Mouse (Mus musculus) v-Abl transformed pro-B cells (cell line): Measurements from ENCODE around the gene Xpnpep1.

Experiments
- in situ Hi-C, 2 experiments: fragments of 400-800 bp; cut with MboI; formaldehyde crosslinking; loops; one replicate each; pipeline ENCODE4 v1.15.1; 2025; ENCODE audit not compliant: unreplicated experiment in 2 of 2

Xpnpep1 gene

DNA sequence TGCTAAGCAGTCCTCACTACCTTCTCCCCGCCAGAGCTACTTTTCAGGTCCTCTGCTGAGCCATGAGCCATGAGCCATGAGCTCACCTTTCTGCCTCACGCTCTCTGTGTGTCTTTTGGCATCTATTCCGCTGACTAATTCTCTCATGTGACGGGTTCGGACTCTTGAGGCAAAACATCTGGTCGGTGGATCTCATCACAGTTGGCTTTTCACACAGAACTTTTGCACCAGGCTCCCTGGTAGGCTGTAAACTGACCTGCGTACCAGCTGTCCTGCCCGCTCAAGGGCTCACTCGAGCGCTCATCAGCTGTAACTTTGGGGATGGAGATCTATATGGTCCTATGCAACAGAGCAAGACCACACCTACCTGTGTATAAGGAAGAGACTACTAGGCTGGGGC lies 26.9 kb upstream of the Xpnpep1 start:
- in situ Hi-C loops = no loop called here

DNA sequence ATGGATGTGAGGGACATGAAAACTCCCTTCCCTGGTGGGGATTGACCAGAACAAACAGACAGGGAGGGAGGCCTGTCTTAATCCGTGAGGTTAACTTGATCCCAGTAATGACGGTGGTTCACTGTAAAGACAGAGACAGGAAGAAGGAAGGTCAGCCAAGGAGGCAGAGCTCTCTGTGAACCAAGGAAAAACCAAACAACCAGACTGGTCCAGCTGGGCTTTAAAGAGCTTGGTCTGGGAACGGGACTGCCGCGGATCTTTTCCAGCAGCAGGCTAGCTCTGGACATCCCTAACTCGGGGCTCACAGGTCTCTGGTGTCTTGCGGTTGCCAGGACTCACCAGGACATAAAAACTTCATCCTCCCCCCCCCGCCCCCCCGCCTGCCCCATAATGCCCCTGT lies 26.5 kb upstream of the Xpnpep1 start:
- in situ Hi-C loops = no loop called here

DNA sequence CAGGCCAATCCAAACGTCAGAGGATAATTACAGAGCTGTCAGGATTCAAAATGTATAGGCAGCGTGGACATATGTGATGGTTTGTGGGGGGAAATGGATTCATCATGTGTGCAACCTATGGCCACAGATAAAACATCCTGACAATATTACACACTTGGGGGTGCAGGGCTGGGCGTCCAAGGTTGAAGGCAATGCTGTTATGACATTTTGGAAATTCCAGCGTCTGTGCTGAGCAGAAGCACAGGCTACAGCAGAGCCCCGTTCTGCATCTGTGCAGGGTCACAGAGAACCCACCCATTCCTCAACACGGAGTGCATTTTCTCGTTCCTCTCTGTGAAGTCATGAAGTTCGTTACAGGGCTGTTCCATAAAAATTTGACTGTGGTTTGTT lies 25.0 kb upstream of the Xpnpep1 start:
- in situ Hi-C loops = no loop called here

DNA sequence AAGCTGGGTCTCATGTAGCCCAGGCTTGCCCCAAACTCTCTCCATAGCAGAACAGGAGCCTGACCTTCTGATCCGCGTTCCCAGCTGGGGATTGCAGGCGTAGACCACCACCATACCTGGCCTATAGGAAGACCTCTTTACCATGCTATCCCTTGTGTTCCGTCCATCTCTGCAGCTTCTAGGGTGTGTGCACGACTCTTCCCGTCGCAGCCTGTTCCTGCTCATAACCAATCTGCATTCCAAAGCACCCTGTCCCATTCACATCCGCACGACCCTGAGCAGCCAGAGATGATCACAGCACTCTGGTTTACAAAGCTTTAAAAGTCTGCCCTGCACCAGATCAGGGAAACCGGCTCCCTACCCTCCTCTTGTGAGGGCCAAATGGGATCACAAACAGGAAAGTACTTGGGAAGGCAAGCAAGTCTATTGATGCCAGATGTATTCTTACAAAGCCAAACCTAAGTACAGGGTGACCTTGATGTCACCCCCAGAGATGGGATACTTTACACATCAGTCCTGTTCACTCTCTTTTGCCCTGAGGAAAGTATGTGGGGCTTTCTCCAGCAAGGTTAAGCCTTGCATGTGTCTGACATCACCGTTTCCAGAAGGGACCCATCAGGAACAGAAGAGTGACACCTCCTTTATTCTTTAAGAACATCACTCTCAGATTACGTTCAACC lies 24.4 kb upstream of the Xpnpep1 start:
- in situ Hi-C loops = no loop called here

DNA sequence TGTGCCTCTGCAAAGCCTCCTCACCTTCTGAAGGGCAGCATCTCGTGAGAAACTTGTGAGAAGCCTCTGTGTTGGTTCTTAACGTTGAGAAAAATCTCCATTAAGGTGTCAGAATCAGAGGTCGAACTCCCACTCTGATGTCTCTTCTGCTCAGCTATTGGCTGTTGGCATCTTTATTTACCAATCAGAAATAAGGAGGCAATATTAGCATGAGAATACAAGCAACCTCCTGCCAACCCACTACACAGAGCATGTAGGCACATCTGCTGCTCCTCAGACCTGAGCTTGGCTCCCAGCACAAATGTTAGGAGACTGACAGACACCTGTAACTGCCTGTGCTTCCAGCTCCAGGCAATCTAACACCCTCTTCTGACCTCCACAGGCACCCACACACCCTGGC lies 22.0 kb upstream of the Xpnpep1 start:
- in situ Hi-C loops = no loop called here

- in situ Hi-C loops = no loop called here
Measured at GRCm38 (mm10) chr19:53059344-53060111, 19.5 kb upstream of the Xpnpep1 start.

DNA sequence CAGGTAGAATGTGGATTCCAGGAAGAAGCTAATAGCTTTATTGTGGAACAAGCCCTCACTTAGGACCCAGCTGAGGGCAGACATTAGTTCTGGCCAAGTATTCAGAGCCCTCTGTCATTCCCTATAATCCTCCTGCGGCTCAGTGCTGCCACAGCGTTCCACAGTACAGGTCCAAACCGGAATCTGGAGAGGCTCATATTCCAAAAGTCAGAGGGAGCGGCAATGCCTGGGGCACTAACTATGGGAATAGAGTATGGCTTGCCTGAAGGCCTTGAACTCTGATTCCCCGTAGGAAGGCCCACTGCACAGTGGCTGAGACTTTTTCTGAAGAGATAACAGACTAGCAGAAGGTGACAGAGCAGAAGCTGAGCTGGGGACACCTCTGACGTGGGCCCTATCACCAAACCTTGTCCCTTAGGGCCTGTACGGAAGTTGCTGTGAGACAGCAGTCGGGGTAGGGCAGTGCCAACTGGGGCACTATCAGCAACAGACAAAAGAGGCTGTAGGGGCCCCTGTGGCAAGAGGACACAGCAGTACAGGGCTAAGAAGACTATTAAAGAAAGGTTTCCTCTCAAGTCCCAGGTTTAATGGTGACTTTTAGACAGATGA lies 18.8 kb upstream of the Xpnpep1 start:
- in situ Hi-C loops = no loop called here

GRCm38 (mm10) chr19:53057980-53058725 lies 18.1 kb upstream of the Xpnpep1 start:
- in situ Hi-C loops = no loop called here

DNA sequence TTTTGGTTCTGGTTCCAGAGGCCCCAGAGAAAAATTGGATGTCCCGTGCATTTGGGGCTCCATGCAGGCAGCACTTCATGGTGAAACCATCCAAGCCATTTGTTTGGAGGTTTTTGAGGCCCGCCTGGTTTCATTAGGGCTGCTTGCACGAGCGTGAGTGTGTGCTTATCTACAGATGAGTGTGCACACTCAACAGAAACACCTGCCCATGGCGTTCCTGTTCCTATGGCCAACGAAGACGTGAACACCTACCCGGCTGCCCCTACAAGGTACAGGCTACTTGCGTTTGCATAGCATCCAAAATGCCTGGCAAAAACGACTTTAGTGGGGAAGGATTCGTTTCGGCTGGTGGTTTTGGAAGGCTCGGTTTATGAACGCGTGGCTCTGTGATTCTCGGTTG lies 13.3 kb upstream of the Xpnpep1 start:
- in situ Hi-C loops = no loop called here

- in situ Hi-C loops = no loop called here
Measured at GRCm38 (mm10) chr19:53052031-53052670, 12.1 kb upstream of the Xpnpep1 start.

- in situ Hi-C loops = no loop called here
Measured at GRCm38 (mm10) chr19:53051288-53051985, 11.4 kb upstream of the Xpnpep1 start.

DNA sequence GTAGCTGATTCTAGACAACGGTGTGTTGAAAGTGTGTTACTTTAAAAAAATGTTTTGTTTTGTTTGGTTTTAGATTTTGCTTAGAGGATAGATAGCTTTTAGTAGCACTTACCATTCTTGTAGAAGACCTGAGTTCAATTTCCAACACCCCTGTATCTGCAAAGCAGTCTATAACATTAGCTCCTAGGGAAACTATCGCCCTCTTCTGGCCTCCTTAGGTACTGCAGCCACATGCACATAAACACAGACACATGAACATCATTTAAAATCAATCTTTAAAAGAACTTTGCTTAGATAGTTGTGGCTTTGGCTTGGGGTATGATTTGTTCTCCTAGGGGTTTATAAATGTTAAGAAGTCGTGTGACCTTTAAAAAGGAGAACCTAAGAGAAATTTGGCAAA lies 10.1 kb upstream of the Xpnpep1 start:
- in situ Hi-C loops = no loop called here

- in situ Hi-C loops = no loop called here
Measured at GRCm38 (mm10) chr19:53047208-53047607, 7.2 kb upstream of the Xpnpep1 start.

DNA sequence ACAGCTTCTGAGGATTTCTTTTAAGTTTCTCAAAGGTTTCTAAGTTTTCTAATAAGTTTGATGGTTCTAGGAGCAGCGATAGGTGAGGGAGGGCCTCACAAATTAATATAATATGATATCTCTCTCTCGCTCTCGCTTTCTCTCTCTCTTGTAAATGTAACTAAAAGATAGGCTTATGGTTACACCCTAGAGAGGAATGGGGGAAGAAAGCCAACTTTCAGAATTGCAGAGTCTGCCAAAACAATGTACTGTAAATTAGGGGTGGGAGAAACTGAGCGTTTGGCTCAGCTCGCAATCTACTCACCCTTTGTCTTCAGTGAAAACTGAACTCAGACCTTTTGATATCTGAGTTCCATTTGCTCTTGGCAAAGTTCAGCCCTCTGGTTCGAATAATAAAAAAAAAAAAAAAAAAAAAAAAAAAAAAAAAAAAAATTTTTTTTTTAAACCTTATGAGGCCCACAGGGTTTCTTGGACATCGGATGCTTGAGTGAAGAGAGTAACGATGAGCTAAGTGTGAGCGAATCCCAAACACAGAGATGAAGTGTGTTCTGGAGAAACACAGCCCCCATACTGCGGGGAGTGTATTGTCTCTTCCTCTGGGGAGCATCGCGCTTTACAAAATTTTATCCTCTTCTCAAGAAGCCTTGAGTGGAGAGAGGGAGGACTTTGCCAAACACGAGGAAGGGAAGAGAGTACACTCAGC lies 3.6 kb upstream of the Xpnpep1 start:
- in situ Hi-C loops = no loop called here

- in situ Hi-C loops = no loop called here
Measured at GRCm38 (mm10) chr19:53041570-53041969, 1.6 kb upstream of the Xpnpep1 start.

DNA sequence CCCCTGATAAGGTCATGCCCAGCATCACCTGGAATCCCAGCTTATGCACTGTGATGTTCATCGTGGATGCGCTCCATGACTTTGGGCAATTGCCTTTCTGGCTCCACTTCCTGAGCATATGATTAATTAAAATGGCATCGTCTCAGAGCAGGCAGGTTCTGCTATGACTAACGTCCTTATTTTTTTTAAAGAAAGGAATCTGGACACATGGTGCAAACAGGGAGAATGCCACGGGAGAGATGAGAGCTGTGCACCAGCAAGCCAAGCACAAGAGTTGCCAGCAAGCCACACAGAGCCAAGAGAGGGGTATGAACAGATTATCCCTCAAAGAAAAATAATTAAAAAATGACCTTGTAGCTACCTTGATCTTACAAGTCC lies 1.1 kb upstream of the Xpnpep1 start:
- in situ Hi-C loops = no loop called here

DNA sequence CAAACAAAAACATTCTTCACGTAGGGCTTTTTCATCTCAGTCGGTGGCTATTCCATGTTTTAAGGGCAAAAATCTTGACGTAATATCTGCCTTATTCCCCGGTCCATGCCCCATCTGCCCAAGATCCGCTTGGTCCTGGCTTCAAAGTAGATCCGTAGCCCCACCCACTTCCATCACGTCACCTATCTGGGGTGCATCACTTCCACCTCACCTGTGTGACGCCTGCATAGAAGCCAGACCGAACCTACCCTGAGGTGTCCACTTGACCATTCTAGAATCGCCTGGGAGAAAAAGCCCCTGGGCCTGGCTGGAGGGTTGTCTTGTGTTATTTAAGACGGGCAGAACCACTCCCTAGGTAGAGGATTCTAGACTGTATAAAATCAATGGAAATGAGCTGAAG lies 924 bp downstream of the Xpnpep1 start:
- in situ Hi-C loops = no loop called here

- in situ Hi-C loops = no loop called here
Measured at GRCm38 (mm10) chr19:53038435-53038938, 1.5 kb downstream of the Xpnpep1 start.

- in situ Hi-C loops = no loop called here
Measured at GRCm38 (mm10) chr19:53037925-53038419, 2.0 kb downstream of the Xpnpep1 start.
